Mouse (Mus musculus): Measurements from ENCODE around the gene Ap4b1. TPM values are rescaled to one million over a fixed set of nuclear protein-coding genes. Genes with fewer than 3 reads are reported as not detected.

The Ap4b1 gene
- polyA plus RNA-seq, 1 experiment = 14.5 TPM

DNA sequence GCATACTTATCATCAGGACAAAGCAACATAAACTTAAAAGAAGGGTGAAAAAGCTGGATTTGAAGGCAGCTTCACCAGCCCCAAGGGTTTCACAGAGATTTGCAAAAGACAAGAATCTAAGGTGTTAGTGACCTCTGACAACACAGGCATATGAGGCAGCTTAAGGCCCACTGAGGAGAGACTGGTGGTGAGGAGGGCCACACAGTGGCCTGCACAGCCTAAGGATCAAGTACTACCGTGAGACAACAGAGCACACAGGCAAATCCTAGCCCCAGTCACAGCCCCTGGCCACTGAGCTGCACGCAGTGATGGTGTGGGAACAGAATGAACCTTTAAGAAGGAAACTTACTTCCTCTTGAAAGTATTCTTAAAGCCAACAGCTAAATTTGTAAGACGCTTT is 35.8 kb upstream of the Ap4b1 start:
- Histone ChIP-seq H3K4me2 (ENCODE audit: low read depth) (no peak overlapping the region), H3K27me3 (ENCODE audit: control insufficient read depth, insufficient read depth, insufficient read length) (no peaks in the 10 kb centered on the region), H3K36me3 (ENCODE audit: control insufficient read depth, insufficient read depth) (peaks cover 48% of the 10 kb centered on the region), H3K4me3 (no peak overlapping the region), H3ac (ENCODE audit: control insufficient read depth, insufficient read length) (no peak overlapping the region), H3K79me2 (ENCODE audit: control insufficient read depth, insufficient read depth) (peaks cover 62% of the 10 kb centered on the region)
- TF ChIP-seq USF1 (IDR thresholded peaks at IDR 0.05; ENCODE audit: low read depth) (no peak), MYOG (IDR thresholded peaks at IDR 0.05; ENCODE audit: control insufficient read depth in 1 of 3, insufficient read depth in 1 of 3, insufficient read length in 2 of 3, low read depth in 2 of 3) (no peak), TCF3 (IDR thresholded peaks at IDR 0.05; ENCODE audit: insufficient read length, low read depth) (no peak), E2F4 (IDR thresholded peaks at IDR 0.05; ENCODE audit: insufficient read depth) (no peak), TCF12 (IDR thresholded peaks at IDR 0.05; ENCODE audit: insufficient read depth, poor library complexity, severe bottlenecking) (no peak), POLR2AphosphoS2 (IDR thresholded peaks at IDR 0.05; ENCODE audit: insufficient read length, low read depth) (no peak), MYOD1 (IDR thresholded peaks at IDR 0.05; ENCODE audit: control insufficient read depth in 1 of 3, insufficient read length in 2 of 3, low read depth in 2 of 3) (no peak), REST (IDR thresholded peaks at IDR 0.05; ENCODE audit: insufficient read depth, insufficient read length) (no peak), POLR2A (IDR thresholded peaks at IDR 0.05; ENCODE audit: insufficient read length, low read depth) (no peak), SRF (IDR thresholded peaks at IDR 0.05; ENCODE audit: control insufficient read depth, insufficient read length, low read depth) (no peak), CEBPB (IDR thresholded peaks at IDR 0.05; ENCODE audit: insufficient read depth, poor library complexity, severe bottlenecking) (no peak), MAX (IDR thresholded peaks at IDR 0.05; ENCODE audit: low read depth) (no peak)

GRCm38 (mm10) chr3:103774009-103774408 is 35.3 kb upstream of the Ap4b1 start:
- TF ChIP-seq CEBPB (IDR thresholded peaks at IDR 0.05; ENCODE audit: insufficient read depth, poor library complexity, severe bottlenecking) (no peak), SRF (IDR thresholded peaks at IDR 0.05; ENCODE audit: control insufficient read depth, insufficient read length, low read depth) (no peak), REST (IDR thresholded peaks at IDR 0.05; ENCODE audit: insufficient read depth, insufficient read length) (no peak), MYOG (IDR thresholded peaks at IDR 0.05; ENCODE audit: control insufficient read depth in 1 of 3, insufficient read depth in 1 of 3, insufficient read length in 2 of 3, low read depth in 2 of 3) (no peak), MAX (IDR thresholded peaks at IDR 0.05; ENCODE audit: low read depth) (no peak), MYOD1 (IDR thresholded peaks at IDR 0.05; ENCODE audit: control insufficient read depth in 1 of 3, insufficient read length in 2 of 3, low read depth in 2 of 3) (no peak), TCF3 (IDR thresholded peaks at IDR 0.05; ENCODE audit: insufficient read length, low read depth) (no peak), USF1 (IDR thresholded peaks at IDR 0.05; ENCODE audit: low read depth) (no peak), E2F4 (IDR thresholded peaks at IDR 0.05; ENCODE audit: insufficient read depth) (no peak), POLR2A (IDR thresholded peaks at IDR 0.05; ENCODE audit: insufficient read length, low read depth) (no peak), TCF12 (IDR thresholded peaks at IDR 0.05; ENCODE audit: insufficient read depth, poor library complexity, severe bottlenecking) (no peak), POLR2AphosphoS2 (IDR thresholded peaks at IDR 0.05; ENCODE audit: insufficient read length, low read depth) (no peak)

DNA sequence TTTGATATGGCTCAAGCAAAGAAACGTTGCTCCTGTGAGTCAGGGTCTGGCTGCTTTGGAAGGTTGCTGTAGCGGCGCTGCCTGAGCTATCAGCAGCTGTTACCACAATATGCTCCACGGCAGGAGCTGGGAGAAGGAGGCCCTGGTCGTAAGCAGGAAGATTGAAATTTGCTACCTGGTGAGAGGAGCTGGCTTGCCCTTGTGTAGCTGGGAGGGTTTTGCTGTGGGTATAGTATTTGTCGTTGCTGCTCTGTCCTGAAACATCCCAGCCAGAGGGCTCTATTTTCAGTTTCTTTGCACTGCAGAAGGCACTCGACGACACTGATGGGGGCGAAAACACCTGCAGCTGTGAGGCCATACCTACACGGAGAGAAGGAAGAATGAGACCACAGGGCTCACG is 31.4 kb upstream of the Ap4b1 start:
- Histone ChIP-seq H3ac (ENCODE audit: control insufficient read depth, insufficient read length) (no peak overlapping the region), H3K36me3 (ENCODE audit: control insufficient read depth, insufficient read depth) (peaks cover 29% of the 10 kb centered on the region), H3K4me3 (no peak overlapping the region), H3K27me3 (ENCODE audit: control insufficient read depth, insufficient read depth, insufficient read length) (no peaks in the 10 kb centered on the region), H3K79me2 (ENCODE audit: control insufficient read depth, insufficient read depth) (peaks cover 83% of the 10 kb centered on the region), H3K4me2 (ENCODE audit: low read depth) (no peak overlapping the region)
- TF ChIP-seq TCF12 (IDR thresholded peaks at IDR 0.05; ENCODE audit: insufficient read depth, poor library complexity, severe bottlenecking) (no peak), TCF3 (IDR thresholded peaks at IDR 0.05; ENCODE audit: insufficient read length, low read depth) (no peak), MYOD1 (IDR thresholded peaks at IDR 0.05; ENCODE audit: control insufficient read depth in 1 of 3, insufficient read length in 2 of 3, low read depth in 2 of 3) (no peak), E2F4 (IDR thresholded peaks at IDR 0.05; ENCODE audit: insufficient read depth) (no peak), CEBPB (IDR thresholded peaks at IDR 0.05; ENCODE audit: insufficient read depth, poor library complexity, severe bottlenecking) (no peak), MAX (IDR thresholded peaks at IDR 0.05; ENCODE audit: low read depth) (no peak), POLR2AphosphoS2 (IDR thresholded peaks at IDR 0.05; ENCODE audit: insufficient read length, low read depth) (no peak), MYOG (IDR thresholded peaks at IDR 0.05; ENCODE audit: control insufficient read depth in 1 of 3, insufficient read depth in 1 of 3, insufficient read length in 2 of 3, low read depth in 2 of 3) (no peak), SRF (IDR thresholded peaks at IDR 0.05; ENCODE audit: control insufficient read depth, insufficient read length, low read depth) (no peak), USF1 (IDR thresholded peaks at IDR 0.05; ENCODE audit: low read depth) (no peak), REST (IDR thresholded peaks at IDR 0.05; ENCODE audit: insufficient read depth, insufficient read length) (no peak)

More at GRCm38 (mm10) chr3:103774009-103774408, 35.3 kb upstream of the Ap4b1 start:
- H3K79me2 ChIP-seq (ENCODE audit: control insufficient read depth, insufficient read depth) = peaks cover 67% of the 10 kb centered on the region
- H3K4me3 ChIP-seq = no peak overlapping the region
- no peaks in the 10 kb centered on the region for H3K27me3 ChIP-seq (ENCODE audit: control insufficient read depth, insufficient read depth, insufficient read length)
- peaks cover 45% of the 10 kb centered on the region for H3K36me3 ChIP-seq (ENCODE audit: control insufficient read depth, insufficient read depth)
- no peak overlapping the region for H3ac ChIP-seq (ENCODE audit: control insufficient read depth, insufficient read length)
- H3K4me2 ChIP-seq (ENCODE audit: low read depth) = no peak overlapping the region

DNA sequence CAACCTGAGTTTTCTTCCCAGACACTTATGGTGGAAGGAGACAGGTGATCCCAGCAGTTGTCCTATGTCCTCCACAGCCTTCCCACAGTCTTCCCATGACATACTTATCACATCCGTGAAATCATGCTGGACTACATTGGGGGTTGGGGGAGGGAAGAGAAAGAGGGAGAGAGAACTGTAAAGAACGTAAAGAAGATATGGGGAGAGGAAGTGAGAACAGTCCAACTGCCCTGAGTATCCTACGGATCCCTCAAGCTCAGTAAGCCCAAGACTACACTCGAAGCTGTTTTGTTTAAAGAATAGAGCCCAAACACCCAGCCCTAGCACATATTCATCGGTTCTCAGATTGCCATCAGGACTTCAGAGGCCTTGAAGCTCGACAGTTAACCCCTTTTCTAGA is 30.7 kb upstream of the Ap4b1 start:
- no peak for TF ChIP-seq POLR2AphosphoS2 (IDR thresholded peaks at IDR 0.05; ENCODE audit: insufficient read length, low read depth)
- no peak for TF ChIP-seq TCF12 (IDR thresholded peaks at IDR 0.05; ENCODE audit: insufficient read depth, poor library complexity, severe bottlenecking)
- TF ChIP-seq REST (IDR thresholded peaks at IDR 0.05; ENCODE audit: insufficient read depth, insufficient read length) = no peak
- TF ChIP-seq CEBPB (IDR thresholded peaks at IDR 0.05; ENCODE audit: insufficient read depth, poor library complexity, severe bottlenecking) = no peak
- TF ChIP-seq SRF (IDR thresholded peaks at IDR 0.05; ENCODE audit: control insufficient read depth, insufficient read length, low read depth) = no peak
- TF ChIP-seq E2F4 (IDR thresholded peaks at IDR 0.05; ENCODE audit: insufficient read depth) = no peak
- no peak for TF ChIP-seq TCF3 (IDR thresholded peaks at IDR 0.05; ENCODE audit: insufficient read length, low read depth)
- no peak for TF ChIP-seq MYOG (IDR thresholded peaks at IDR 0.05; ENCODE audit: control insufficient read depth in 1 of 3, insufficient read depth in 1 of 3, insufficient read length in 2 of 3, low read depth in 2 of 3)
- no peak for TF ChIP-seq POLR2A (IDR thresholded peaks at IDR 0.05; ENCODE audit: insufficient read length, low read depth)
- no peak for TF ChIP-seq USF1 (IDR thresholded peaks at IDR 0.05; ENCODE audit: low read depth)
- TF ChIP-seq MAX (IDR thresholded peaks at IDR 0.05; ENCODE audit: low read depth) = no peak
- TF ChIP-seq MYOD1 (IDR thresholded peaks at IDR 0.05; ENCODE audit: control insufficient read depth in 1 of 3, insufficient read length in 2 of 3, low read depth in 2 of 3) = no peak
- no peak overlapping the region for H3ac ChIP-seq (ENCODE audit: control insufficient read depth, insufficient read length)
- H3K4me3 ChIP-seq = no peak overlapping the region
- H3K36me3 ChIP-seq (ENCODE audit: control insufficient read depth, insufficient read depth) = peaks cover 24% of the 10 kb centered on the region
- H3K27me3 ChIP-seq (ENCODE audit: control insufficient read depth, insufficient read depth, insufficient read length) = no peaks in the 10 kb centered on the region
- peaks cover 84% of the 10 kb centered on the region for H3K79me2 ChIP-seq (ENCODE audit: control insufficient read depth, insufficient read depth)
- H3K4me2 ChIP-seq (ENCODE audit: low read depth) = no peak overlapping the region

Data from myocyte (in vitro differentiated cells).